Mouse (Mus musculus) retina, embryonic 14.5 days (tissue): ENCODE measurements around the gene Proser2.
"Not testable (repeated sequence)": the region's sequence is repeated elsewhere in the genome, so short reads cannot be mapped to it uniquely, and the experiment has no call there.

Experiments
- DNase-seq: peaks from one replicate; pipeline ENCODE4 v3.0.0-alpha.2; 2015; ENCODE audit warnings: low spot score

Gene Proser2

GRCm38 (mm10) chr2:6128136-6128805 is 1.7 kb downstream of the Proser2 start:
- no peak for DNase-seq

- DNase-seq, result no peak
Observed at GRCm38 (mm10) chr2:6123046-6123445, 7.0 kb downstream of the Proser2 start.

DNA sequence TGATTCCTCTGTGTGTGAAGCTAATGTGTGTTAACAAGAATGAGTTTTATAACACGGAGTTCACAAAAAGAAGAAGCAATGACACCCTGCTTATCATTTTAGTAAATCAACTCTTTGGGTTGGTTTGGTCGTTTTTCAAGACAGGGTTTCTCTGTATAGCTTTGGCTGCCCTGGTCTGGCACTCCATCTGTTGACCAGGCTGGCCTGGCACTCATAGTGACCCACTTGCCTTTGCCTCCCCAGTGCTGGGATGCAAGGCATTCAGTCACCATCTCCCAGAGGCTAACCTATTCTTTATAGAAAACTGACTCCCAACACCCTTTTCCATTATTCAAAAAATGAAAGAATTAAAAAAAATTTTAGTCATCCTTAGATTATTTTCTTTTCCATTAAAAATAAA is 8.9 kb downstream of the Proser2 start:
- no peak for DNase-seq

GRCm38 (mm10) chr2:6118246-6118645 is 11.8 kb downstream of the Proser2 start:
- no peak for DNase-seq

- no peak for DNase-seq
Observed at GRCm38 (mm10) chr2:6113792-6114191, 16.2 kb downstream of the Proser2 start.

GRCm38 (mm10) chr2:6112619-6113018 is 17.4 kb downstream of the Proser2 start:
- no peak for DNase-seq

DNA sequence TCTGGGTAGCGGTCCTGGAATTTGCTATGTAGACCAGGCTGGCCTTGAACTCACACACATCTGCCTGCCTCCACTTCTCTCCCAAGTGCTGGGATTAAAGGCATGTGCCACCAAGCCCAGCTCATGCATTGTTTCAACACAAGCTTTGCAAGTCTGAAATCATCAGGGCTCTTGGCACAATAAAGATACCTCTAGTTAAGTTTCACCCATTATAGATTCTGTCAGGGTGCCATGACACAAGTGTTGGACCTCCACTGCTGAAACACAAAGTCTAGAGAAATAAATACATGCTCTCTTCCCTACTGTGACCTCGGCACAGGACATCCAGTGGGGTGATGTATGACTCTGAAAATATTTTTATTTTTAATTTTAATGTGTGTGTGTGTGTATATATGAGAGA is 24.6 kb downstream of the Proser2 start:
- no peak for DNase-seq

GRCm38 (mm10) chr2:6100755-6101154 is 29.3 kb downstream of the Proser2 start:
- DNase-seq, result no peak

GRCm38 (mm10) chr2:6100027-6100749 is 29.8 kb downstream of the Proser2 start:
- peak; percentile 58 for DNase-seq

DNA sequence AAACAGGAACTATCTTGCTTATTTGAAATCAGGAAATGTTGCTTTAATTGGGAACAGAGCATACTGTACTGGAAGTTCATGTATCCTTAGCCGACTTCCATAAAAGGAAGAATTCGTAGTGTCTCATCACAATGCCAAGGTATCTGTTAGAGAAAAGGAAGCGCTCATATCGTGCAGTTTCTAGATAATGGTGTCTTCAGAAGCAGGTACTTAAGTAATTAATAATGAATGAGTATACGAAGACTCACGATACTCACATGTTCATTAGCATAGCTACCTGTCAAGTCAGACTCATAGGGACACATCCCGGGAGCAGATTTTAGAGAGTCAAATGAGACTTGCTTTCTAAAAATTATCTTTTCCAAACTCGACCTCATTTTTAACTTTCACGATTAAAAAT is 30.6 kb downstream of the Proser2 start:
- no peak for DNase-seq

DNA sequence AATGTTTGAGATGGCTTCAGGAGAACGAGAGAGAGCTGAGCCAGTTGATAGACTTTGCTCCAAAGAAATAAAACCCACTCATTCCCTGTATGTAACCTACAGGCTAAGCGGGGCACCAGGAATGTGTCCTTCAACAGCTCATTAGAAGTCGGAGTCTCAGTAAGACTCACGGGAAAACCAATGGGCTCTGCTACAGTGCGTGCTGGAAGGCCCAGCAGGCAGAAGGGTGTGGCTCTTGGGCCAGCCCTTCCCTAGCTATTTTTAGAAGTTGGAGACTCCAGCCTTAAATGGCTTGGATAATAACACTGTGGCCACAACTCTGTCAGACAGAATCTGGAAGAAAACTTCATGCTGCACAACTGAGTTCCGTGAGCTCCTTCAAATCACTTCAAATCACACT is 31.1 kb downstream of the Proser2 start:
- DNase-seq, result peak; percentile 41

DNA sequence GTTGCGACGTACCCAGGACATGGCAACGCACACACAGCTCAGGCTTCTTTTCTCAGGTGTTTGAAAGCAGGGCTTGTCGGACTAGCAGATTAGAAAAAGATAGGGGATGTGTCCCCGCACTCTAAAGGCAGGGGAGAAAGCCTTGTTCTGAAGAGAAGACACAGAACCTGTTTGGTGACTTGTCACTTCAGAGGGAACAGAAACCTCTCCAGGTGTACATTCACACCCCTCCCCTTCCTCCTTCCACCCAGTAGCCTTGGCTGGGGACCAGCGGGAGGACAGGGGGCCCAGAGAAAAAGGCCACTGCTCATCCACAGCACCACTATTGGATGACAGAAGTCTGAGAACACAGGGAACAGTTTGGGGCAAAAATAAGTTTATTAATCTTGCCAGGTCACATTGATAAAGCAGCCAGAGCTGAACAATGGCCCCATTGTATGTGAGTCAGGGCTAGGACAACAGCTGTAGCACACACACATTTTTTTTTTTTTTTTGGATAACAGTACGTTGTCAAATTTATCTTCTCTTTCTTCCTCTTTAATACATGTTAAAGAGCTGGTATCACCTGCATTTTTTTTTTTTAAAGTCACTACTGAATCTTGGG is 32.8 kb downstream of the Proser2 start:
- DNase-seq, result peak; percentile 39

DNA sequence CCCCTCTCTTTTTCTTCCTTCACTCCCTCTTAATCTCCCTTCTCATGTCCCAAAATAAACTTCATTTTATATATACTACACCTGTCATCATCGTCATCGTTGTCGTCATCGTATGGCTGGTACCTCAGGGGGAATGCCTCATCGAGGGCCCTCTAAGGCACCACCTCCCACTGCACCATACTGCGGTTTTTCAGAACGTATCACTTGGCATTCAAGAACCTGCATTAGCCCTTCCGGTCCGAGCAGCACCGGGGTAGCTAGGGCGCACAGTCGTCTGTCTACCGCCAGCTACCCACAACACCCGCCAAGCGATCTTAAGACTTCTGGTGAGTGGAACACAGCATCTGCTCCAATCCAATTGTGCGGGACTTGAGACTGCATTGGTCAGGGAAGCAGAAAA is 40.1 kb downstream of the Proser2 start:
- DNase-seq, result not testable (repeated sequence)

DNA sequence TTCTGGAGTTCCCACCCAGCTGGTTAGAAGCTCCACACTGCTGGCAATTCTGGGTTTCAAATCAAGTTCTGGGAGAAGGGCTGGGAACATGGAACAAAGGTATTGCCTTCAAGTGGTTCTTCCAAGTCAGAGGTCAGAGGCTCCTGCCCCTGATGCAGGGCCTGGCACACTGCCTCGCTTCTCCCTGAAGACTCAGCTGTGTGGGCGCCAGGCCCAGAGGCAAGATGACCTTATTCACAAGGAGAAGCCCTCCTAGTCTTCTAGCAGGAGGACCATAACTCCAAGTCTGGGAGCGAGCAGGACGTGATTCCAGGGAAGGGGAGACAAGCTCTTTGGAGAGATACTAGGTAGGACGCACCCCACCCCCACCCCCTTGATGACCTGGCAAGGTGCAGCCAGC is 42.9 kb downstream of the Proser2 start:
- DNase-seq, result no peak

- DNase-seq, result no peak
Observed at GRCm38 (mm10) chr2:6085622-6086530, 44.1 kb downstream of the Proser2 start.

DNA sequence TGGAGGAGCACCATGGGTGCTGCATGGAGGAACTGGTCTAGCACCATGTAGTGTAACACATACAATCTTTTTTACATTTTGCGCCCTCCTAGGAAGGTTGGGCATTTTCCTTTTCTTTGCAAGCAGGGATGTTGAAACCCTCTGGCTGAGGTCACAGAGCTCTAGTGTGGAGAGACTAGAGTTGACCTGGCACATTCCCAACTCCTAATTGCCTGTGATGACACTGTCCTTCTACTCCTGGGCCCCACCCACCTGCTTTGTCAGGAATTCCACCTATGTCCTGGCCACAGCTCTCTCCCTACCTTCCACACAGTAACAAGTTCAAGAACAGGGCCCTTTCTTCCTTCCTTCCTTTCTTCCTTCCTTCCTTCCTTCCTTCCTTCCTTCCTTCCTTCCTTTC is 46.3 kb downstream of the Proser2 start:
- no peak for DNase-seq

GRCm38 (mm10) chr2:6082615-6083014 is 47.4 kb downstream of the Proser2 start:
- no peak for DNase-seq

DNA sequence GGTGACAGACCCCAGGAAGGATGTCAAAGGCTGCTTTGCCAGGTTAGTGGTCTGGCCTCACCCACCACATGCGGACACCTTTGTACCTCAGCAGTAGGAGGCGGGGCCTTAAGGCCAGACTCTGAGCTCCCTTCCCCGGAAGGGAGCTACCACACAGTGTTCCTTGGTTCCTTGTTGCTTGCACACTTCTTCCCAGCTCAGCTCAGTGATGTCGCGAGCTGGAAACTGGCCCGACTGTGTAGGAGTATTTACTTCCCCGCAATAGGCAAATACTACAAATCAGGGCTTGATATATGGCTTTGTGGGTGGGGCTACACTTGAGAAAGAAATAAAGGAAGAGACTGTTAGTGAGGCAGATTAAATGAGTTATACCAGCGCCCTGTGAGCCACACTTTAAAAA is 48.9 kb downstream of the Proser2 start:
- no peak for DNase-seq

GRCm38 (mm10) chr2:6080037-6080436 is 50.0 kb downstream of the Proser2 start:
- no peak for DNase-seq

DNA sequence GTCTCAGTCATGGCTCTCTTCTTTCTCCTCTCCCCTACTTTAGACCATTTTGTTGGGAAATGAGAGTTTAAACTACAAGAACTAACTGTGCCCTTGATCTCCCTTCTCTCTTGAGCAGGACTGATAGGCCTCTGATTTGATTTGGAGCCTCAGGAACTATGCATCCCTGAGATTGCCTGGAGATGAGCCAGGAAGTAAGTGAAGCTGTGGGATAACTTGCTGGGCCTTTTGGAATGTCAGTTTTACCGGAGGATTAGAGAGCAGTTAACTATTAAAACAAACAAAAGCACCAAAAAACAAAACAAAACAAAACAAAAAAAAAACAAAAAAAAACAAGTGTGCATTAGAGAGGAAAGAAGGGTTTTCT is 54.5 kb downstream of the Proser2 start:
- no peak for DNase-seq

- no peak for DNase-seq
Observed at GRCm38 (mm10) chr2:6074891-6075529, 55.0 kb downstream of the Proser2 start.

GRCm38 (mm10) chr2:6072685-6073260 is 57.2 kb downstream of the Proser2 start:
- no peak for DNase-seq
